Mouse (Mus musculus) MEL (cell line): Measurements from ENCODE around the gene Sorbs1. TPM values are rescaled to one million over a fixed set of nuclear protein-coding genes. Genes with fewer than 3 reads are reported as not detected.

Experiments used
- DNase-seq: peaks from one replicate; pipeline ENCODE4 v3.0.0; 2011; ENCODE audit warnings: low read depth, low spot score
- H3K27ac ChIP-seq: 2 replicates; pipeline ENCODE4 v1.5.1; 2012; ENCODE audit warnings: low read depth, mild to moderate bottlenecking, control low read depth, low read length, moderate library complexity; ENCODE audit not compliant: control insufficient read depth
- H3K27me3 ChIP-seq, 2 experiments: fragments of 150-350 bp in 1 of 2; sonication (generic) in 1 of 2; 2 replicates each; pipeline ENCODE4 v1.6.1; 2012; ENCODE audit warnings: low read length in 2 of 2, mild to moderate bottlenecking in 2 of 2, improper control_type of control experiment in 1 of 2, moderate library complexity in 1 of 2; ENCODE audit not compliant: insufficient read depth in 2 of 2, control insufficient read depth in 1 of 2
- H3K36me3 ChIP-seq, 2 experiments: 2 replicates each; pipeline ENCODE4 v1.6.1; 2012 to 2014; ENCODE audit warnings: low read length in 2 of 2, improper control_type of control experiment in 1 of 2, inconsistent platforms in 1 of 2, mild to moderate bottlenecking in 1 of 2; ENCODE audit not compliant: insufficient read depth in 2 of 2, control insufficient read depth in 1 of 2
- H3K4me1 ChIP-seq, 2 experiments: fragments of 150-350 bp in 1 of 2; sonication (generic) in 1 of 2; 2 replicates each; pipeline ENCODE4 v1.6.1; 2012; ENCODE audit warnings: low read length in 2 of 2, improper control_type of control experiment in 1 of 2, mild to moderate bottlenecking in 1 of 2; ENCODE audit not compliant: insufficient read depth in 2 of 2, control insufficient read depth in 1 of 2
- H3K4me3 ChIP-seq, 2 experiments: fragments of 150-350 bp in 1 of 2; sonication (generic) in 1 of 2; 2 replicates each; pipeline ENCODE4 v1.5.1; 2012; ENCODE audit warnings: low read depth in 2 of 2, low read length in 2 of 2, mild to moderate bottlenecking in 2 of 2, moderate library complexity in 2 of 2, control low read depth in 1 of 2, improper control_type of control experiment in 1 of 2; ENCODE audit not compliant: control insufficient read depth in 1 of 2, insufficient read depth in 1 of 2
- H3K79me2 ChIP-seq: 2 replicates; pipeline ENCODE4 v1.6.1; 2012; ENCODE audit warnings: mild to moderate bottlenecking, low read length, moderate library complexity; ENCODE audit not compliant: control insufficient read depth, poor library complexity, insufficient read depth
- H3K9ac ChIP-seq: 2 replicates; pipeline ENCODE4 v1.6.1; 2012; ENCODE audit warnings: low read depth, mild to moderate bottlenecking, control low read depth, low read length, moderate library complexity; ENCODE audit not compliant: control insufficient read depth, poor library complexity, severe bottlenecking
- H3K9me3 ChIP-seq: fragments of 150-350 bp; sonication (generic); replicated peaks from 2 replicates; pipeline ENCODE4 v1.6.1; 2012; ENCODE audit warnings: mild to moderate bottlenecking, low read length, improper control_type of control experiment, moderate library complexity; ENCODE audit not compliant: insufficient read depth
- BHLHE40 ChIP-seq: IDR thresholded peaks from 2 replicates; pipeline ENCODE4 v1.6.1; 2012; ENCODE audit warnings: low read depth, mild to moderate bottlenecking, inconsistent platforms, low read length, improper control_type of control experiment, borderline replicate concordance
- CHD1 ChIP-seq: IDR thresholded peaks from 2 replicates; pipeline ENCODE4 v1.6.1; 2012; ENCODE audit warnings: low read depth, mild to moderate bottlenecking, inconsistent platforms, low read length, improper control_type of control experiment
- CHD2 ChIP-seq: IDR thresholded peaks from 2 replicates; pipeline ENCODE4 v1.6.1; 2011; ENCODE audit warnings: low read length, improper control_type of control experiment
- CTCF ChIP-seq, 3 experiments: IDR thresholded peaks in 2 of 3; conservative IDR thresholded peaks in 1 of 3; 2 replicates each; pipeline ENCODE4 v1.5.1; 2011 to 2012; ENCODE audit warnings: low read length in 3 of 3, low read depth in 2 of 3, mild to moderate bottlenecking in 2 of 3, improper control_type of control experiment in 1 of 3, inconsistent platforms in 1 of 3, mixed read lengths in 1 of 3, moderate library complexity in 1 of 3; ENCODE audit not compliant: control insufficient read depth in 1 of 3, insufficient read depth in 1 of 3, poor library complexity in 1 of 3, severe bottlenecking in 1 of 3
- ELF1 ChIP-seq: IDR thresholded peaks from 2 replicates; pipeline ENCODE4 v1.6.1; 2014; ENCODE audit warnings: low read depth, mild to moderate bottlenecking, inconsistent platforms, low read length, improper control_type of control experiment, moderate library complexity
- GABPA ChIP-seq: IDR thresholded peaks from 2 replicates; pipeline ENCODE4 v1.6.1; 2012; ENCODE audit warnings: low read depth, mild to moderate bottlenecking, inconsistent platforms, low read length, improper control_type of control experiment, moderate library complexity
- MAX ChIP-seq: IDR thresholded peaks from 2 replicates; pipeline ENCODE4 v1.6.1; 2011; ENCODE audit warnings: low read length, improper control_type of control experiment
- MAZ ChIP-seq: IDR thresholded peaks from 2 replicates; pipeline ENCODE4 v1.6.1; 2012; ENCODE audit warnings: low read depth, mild to moderate bottlenecking, inconsistent platforms, low read length, improper control_type of control experiment
- MXI1 ChIP-seq: IDR thresholded peaks from 2 replicates; pipeline ENCODE4 v1.6.1; 2011; ENCODE audit warnings: mild to moderate bottlenecking, low read depth, low read length, improper control_type of control experiment
- MYC ChIP-seq: IDR thresholded peaks from 2 replicates; pipeline ENCODE4 v1.6.1; 2011; ENCODE audit warnings: low read depth, mild to moderate bottlenecking, low read length, improper control_type of control experiment, moderate library complexity
- NRF1 ChIP-seq: IDR thresholded peaks from 2 replicates; pipeline ENCODE4 v1.6.1; 2014; ENCODE audit warnings: low read depth, mild to moderate bottlenecking, inconsistent platforms, low read length, improper control_type of control experiment, moderate library complexity; ENCODE audit not compliant: poor library complexity, insufficient read depth, severe bottlenecking
- POLR2A ChIP-seq, 2 experiments: IDR thresholded peaks; 2 replicates each; pipeline ENCODE4 v1.6.1; 2011 to 2012; ENCODE audit warnings: low read length in 2 of 2, mild to moderate bottlenecking in 2 of 2, control low read depth in 1 of 2, improper control_type of control experiment in 1 of 2, low read depth in 1 of 2, moderate library complexity in 1 of 2; ENCODE audit not compliant: control insufficient read depth in 1 of 2, insufficient read depth in 1 of 2, poor library complexity in 1 of 2
- POLR2AphosphoS5 ChIP-seq: IDR thresholded peaks from 2 replicates; pipeline ENCODE4 v1.6.1; 2012; ENCODE audit warnings: low read depth, borderline replicate concordance, mild to moderate bottlenecking, inconsistent platforms, low read length, moderate library complexity, mixed read lengths
- RAD21 ChIP-seq: IDR thresholded peaks from 2 replicates; pipeline ENCODE4 v1.6.1; 2011; ENCODE audit warnings: mild to moderate bottlenecking, low read depth, low read length, improper control_type of control experiment
- SMC3 ChIP-seq: IDR thresholded peaks from 2 replicates; pipeline ENCODE4 v1.6.1; 2011; ENCODE audit warnings: low read depth, low read length, improper control_type of control experiment
- TCF12 ChIP-seq: IDR thresholded peaks from 2 replicates; pipeline ENCODE4 v1.6.1; 2014; ENCODE audit warnings: low read depth, mild to moderate bottlenecking, inconsistent platforms, low read length, improper control_type of control experiment, moderate library complexity
- UBTF ChIP-seq: IDR thresholded peaks from 2 replicates; pipeline ENCODE4 v1.6.1; 2012; ENCODE audit warnings: low read depth, mild to moderate bottlenecking, inconsistent platforms, low read length, improper control_type of control experiment, moderate library complexity, borderline replicate concordance; ENCODE audit not compliant: insufficient read depth
- ZMIZ1 ChIP-seq: IDR thresholded peaks from 2 replicates; pipeline ENCODE4 v1.6.1; 2012; ENCODE audit warnings: low read depth, mild to moderate bottlenecking, inconsistent platforms, low read length, improper control_type of control experiment, moderate library complexity
- ZNF384 ChIP-seq: IDR thresholded peaks from 2 replicates; pipeline ENCODE4 v1.6.1; 2012; ENCODE audit warnings: low read depth, mild to moderate bottlenecking, inconsistent platforms, low read length, improper control_type of control experiment
- polyA plus RNA-seq, 2 experiments: library from polyadenylated mRNA; stranded (reverse) in 1 of 2; unstranded in 1 of 2; fragments of >175 nt in 1 of 2; fragments of >200 nt in 1 of 2; gene quantifications; 2 replicates each; pipeline versions ENCODE4 v1.2.1 to v1.2.4; 2012; ENCODE audit warnings: low replicate concordance in 2 of 2, low read depth in 1 of 2; ENCODE audit not compliant: insufficient read length in 2 of 2, insufficient read depth in 1 of 2, missing spikeins in 1 of 2
- total RNA-seq: library from RNA; depleted of rRNA; stranded (reverse); fragments of 300-350 nt; gene quantifications from 2 replicates; pipeline ENCODE4 v1.2.3, GENCODE M21; 2012

The Sorbs1 gene
- total and polyA plus RNA-seq, 3 experiments, result 1.3 to 5.3 TPM; not detected in 1

GRCm38 (mm10) chr19:40437651-40438068 lies 75.9 kb downstream of the Sorbs1 start:
- no peak for DNase-seq
- H3K4me3 ChIP-seq, result no peak overlapping the region
- H3K9ac ChIP-seq, result no peak overlapping the region
- peaks cover 0 to 12% of the 10 kb centered on the region in 2 experiments; a peak in 2 of 4 replicates for H3K36me3 ChIP-seq
- H3K27me3 ChIP-seq, result no peaks in the 10 kb centered on the region
- TF ChIP-seq MAZ, result no peak
- H3K79me2 ChIP-seq, result no peaks in the 10 kb centered on the region
- peaks cover 8 to 9% of the 10 kb centered on the region in 2 experiments for H3K4me1 ChIP-seq
- H3K27ac ChIP-seq, result no peak overlapping the region
- no peaks in the 10 kb centered on the region for H3K9me3 ChIP-seq

- Histone ChIP-seq H3K27ac (no peak overlapping the region), H3K4me3 (no peak overlapping the region), H3K79me2 (no peaks in the 10 kb centered on the region), H3K9ac (no peak overlapping the region), H3K9me3 (no peaks in the 10 kb centered on the region), H3K4me1 (peaks cover 0 to 2% of the 10 kb centered on the region in 2 experiments; a peak in 2 of 4 replicates), H3K27me3 (no peaks in the 10 kb centered on the region), H3K36me3 (peaks cover 0 to 5% of the 10 kb centered on the region in 2 experiments; a peak in 2 of 4 replicates)
- TF ChIP-seq MXI1, result no peak
- TF ChIP-seq BHLHE40, result no peak
- no peak for TF ChIP-seq MYC
- DNase-seq, result no peak
Measured at GRCm38 (mm10) chr19:40436465-40437200, 76.9 kb downstream of the Sorbs1 start.

- no peaks in the 10 kb centered on the region; a peak in 1 of 4 replicates for H3K4me1 ChIP-seq
- no peak for DNase-seq
- TF ChIP-seq POLR2AphosphoS5 (no peak), BHLHE40 (no peak), RAD21 (no peak)
- TF ChIP-seq, all 39 proteins: peak for 0
- no peaks in the 10 kb centered on the region for H3K79me2 ChIP-seq
- no peak overlapping the region for H3K27ac ChIP-seq
- H3K9me3 ChIP-seq, result no peaks in the 10 kb centered on the region
- H3K4me3 ChIP-seq, result no peak overlapping the region
- peaks cover 0 to 2% of the 10 kb centered on the region in 2 experiments; a peak in 1 of 4 replicates for H3K36me3 ChIP-seq
- H3K9ac ChIP-seq, result no peak overlapping the region
- no peaks in the 10 kb centered on the region for H3K27me3 ChIP-seq
Measured at GRCm38 (mm10) chr19:40435797-40436196, 77.8 kb downstream of the Sorbs1 start.

GRCm38 (mm10) chr19:40435045-40435444 lies 78.5 kb downstream of the Sorbs1 start:
- no peak overlapping the region for H3K4me3 ChIP-seq
- no peak for TF ChIP-seq POLR2A (IDR thresholded peaks at IDR 0.05; ENCODE audit: control insufficient read depth in 1 of 2, insufficient read depth in 1 of 2, low read depth in 1 of 2, low read length in 2 of 2, poor library complexity in 1 of 2)
- no peak for TF ChIP-seq ZMIZ1
- TF ChIP-seq NRF1, result no peak
- TF ChIP-seq MAX, result no peak
- TF ChIP-seq POLR2AphosphoS5, result no peak
- no peak for TF ChIP-seq UBTF
- no peak for TF ChIP-seq GABPA
- TF ChIP-seq SMC3, result no peak
- no peak for TF ChIP-seq CHD2
- no peak for TF ChIP-seq CTCF (IDR thresholded peaks at IDR 0.05 in 2 of 3, conservative IDR thresholded peaks at IDR 0.05 in 1 of 3; ENCODE audit: control insufficient read depth in 1 of 3, insufficient read depth in 1 of 3, low read depth in 2 of 3, low read length in 3 of 3, poor library complexity in 1 of 3, severe bottlenecking in 1 of 3)
- no peak for TF ChIP-seq TCF12
- TF ChIP-seq MYC, result no peak
- TF ChIP-seq ELF1, result no peak
- TF ChIP-seq CHD1, result no peak
- TF ChIP-seq ZNF384, result no peak
- H3K4me1 ChIP-seq, result no peaks in the 10 kb centered on the region
- no peaks in the 10 kb centered on the region for H3K79me2 ChIP-seq
- H3K27me3 ChIP-seq, result no peaks in the 10 kb centered on the region
- H3K27ac ChIP-seq, result no peak overlapping the region
- no peaks in the 10 kb centered on the region for H3K36me3 ChIP-seq
- no peak for DNase-seq
- H3K9me3 ChIP-seq, result no peaks in the 10 kb centered on the region
- no peak overlapping the region for H3K9ac ChIP-seq
